Mouse (Mus musculus): ENCODE measurements around the gene Acat2. TPM values are rescaled to one million over a fixed set of nuclear protein-coding genes. Genes with fewer than 3 reads are reported as not detected.

Gene Acat2
- polyA plus RNA-seq (2012; rRNA removed) = 42.8 and 51.3 TPM in 2 replicates

DNA sequence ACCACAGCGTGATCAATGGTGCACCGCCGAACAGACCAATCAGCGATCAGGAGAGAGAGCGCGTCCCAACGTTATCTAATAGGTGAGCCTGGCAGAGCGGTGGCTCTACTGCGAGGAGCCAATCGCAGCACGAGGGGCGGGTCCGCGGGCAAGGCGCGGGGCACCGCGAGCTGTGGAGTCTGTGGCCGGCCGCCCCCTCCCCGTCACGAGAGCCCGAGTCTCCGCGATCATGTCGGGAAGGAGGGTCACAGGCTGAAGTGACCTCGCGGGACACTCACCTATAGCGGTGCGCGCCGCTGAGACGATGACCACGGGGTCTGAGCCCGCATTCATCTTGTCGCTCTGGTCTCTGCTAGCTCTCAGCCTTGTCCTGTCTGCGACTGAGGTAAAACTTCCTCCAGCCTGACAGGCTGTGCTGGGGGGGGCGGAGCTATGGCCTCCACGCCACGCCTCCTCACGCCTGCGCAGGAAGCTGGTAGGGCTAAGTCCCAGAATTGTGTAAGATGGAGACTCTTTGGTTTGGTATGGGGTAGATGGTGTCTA is at the start of gene Acat2:
Gene Acat2 (minus strand): TSS at position 417 of the 543 bp plus-strand sequence.

DNA sequence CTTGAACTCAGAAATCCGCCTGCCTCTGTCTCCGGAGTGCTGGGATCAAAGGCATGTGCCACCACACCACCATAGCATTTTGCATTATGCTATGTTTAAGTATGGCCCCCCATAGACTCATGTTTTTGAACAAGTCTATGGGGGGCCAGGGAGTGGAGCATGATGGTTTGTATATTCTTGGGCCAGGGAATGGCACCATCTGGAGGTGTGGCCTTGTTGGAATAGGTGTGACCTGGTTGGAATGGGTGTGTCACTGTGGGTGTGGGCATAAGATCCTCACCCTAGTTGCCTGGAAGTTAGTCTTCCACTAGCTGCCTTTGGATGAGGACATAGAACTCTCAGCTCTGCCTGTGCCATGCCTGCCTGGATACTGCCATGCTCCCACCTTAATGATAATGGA is 46.0 kb upstream of the Acat2 start, which contains the start of gene Sod2:
Gene Sod2 (plus strand): TSS at position 301 of the 400 bp plus-strand sequence.

GRCm38 (mm10) chr17:12994069-12994468 is 33.5 kb upstream of the Acat2 start, which contains the start of gene Wtap:
Gene Wtap (minus strand): TSS chr17:12994169.

DNA sequence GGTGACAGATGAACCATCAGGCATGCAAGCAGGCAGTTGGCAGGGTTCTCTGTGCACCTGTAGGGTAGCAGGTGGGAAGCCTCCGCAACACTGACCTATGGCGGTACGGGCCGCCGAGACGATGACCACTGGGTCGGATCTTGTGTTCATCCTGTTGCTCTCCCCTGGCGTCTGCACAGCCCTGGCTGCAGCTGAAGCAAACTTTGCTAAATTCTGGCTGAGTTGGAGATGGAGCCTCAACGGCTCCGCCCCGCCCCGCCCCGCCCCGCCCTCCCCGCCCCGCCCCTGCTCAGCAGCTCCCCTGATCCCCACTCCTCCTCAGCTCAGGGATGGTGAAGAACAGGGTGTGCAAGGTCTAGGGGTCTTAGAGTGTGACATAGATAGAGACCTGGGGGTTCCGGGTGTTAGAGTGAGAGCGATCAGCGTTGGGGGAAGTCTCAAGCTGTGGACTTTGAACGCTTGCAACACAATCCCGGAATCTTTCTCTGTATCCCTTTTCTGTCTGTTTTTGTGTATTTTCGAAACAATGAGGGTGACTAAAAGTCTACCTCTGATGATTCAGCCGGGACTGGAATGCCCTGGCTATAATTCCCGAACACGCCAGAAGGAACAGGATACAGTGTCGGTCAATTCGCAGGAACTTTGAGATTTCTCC is 20.3 kb downstream of the Acat2 start, which contains the start of gene Acat3:
Gene Acat3 (minus strand): TSS at position 450 of the 655 bp plus-strand sequence.

DNA sequence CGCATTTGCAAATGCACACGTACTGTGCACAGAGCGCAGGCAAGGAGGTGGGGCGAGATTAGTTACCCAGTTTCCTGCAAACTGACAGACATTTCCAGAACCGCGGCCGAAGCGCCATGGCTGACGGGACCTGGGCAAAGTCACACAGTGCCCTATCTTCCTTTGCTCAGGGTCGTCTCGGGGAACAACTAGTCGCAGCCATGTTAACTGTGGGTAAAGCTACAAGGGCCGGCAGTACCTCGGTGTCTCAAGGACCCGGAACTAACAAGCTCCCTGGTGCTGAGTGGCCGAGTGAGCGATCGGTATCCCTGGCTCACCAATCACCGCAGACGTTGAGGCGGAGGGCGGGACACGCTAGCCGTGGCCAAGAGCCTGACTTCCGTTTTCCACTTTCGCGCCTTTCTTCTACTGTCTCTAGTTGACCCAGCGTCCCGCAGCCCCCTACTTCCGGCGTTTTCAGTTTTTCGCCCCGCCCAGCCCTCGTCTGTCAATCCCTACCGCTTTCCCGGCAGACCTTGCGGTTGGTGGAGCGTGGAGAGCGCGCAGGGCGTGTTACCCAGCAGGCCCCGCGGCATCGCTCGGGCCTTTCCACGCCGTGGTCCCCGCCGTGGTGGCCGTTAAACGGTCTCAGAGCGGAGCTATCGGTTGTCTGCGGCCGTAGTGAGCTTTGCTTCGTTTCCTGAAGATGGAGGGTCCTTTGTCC is 44.5 kb downstream of the Acat2 start, which contains the start of gene Mrpl18:
Gene Mrpl18 (minus strand): TSS at position 465 of the 703 bp plus-strand sequence.

GRCm38 (mm10) chr17:12915488-12915880 is 45.1 kb downstream of the Acat2 start, which contains the start of gene Tcp1:
Gene Tcp1 (plus strand): TSS chr17:12915701.

DNA sequence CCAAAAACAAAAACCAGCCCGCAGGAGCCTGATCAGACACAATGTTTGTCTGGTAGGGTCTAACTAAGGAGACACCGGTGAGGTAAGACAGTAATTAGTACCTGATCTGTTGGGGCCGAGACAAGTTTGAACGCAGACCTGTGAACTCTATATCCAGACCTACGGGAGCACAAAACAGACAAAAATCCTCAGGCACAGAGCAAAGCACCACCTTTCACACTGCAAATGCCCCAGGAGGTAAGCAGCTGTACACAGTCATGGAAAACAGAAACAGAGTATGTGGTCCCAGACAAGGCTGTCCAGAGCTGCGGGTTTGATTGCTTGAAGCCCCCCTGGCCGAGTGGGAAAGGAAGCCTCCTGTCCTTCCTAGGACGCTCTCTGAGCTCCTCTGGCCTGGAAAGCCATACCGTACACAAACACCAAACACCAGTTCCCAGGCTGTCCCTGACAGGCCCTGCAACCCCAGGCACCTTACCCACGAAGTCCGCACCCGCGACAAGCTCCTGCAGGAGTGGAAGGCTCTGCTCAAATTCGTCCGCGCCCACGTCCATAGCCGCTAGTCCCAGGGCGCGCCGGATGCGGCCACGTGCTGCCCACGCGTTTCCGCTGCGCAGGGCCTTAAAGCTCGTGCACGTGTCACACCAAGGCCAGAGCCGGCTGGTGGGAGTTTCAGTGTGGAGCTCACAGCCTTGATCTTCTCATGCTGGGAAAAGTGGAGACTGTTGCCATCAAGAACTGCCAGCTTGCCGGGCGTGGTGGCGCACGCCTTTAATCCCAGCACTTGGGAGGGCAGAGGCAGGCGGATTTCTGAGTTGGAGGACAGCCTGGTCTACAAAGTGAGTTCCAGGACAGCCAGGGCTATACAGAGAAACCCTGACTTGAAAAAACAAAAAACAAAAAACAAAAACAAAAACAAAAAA is 50.9 kb downstream of the Acat2 start, which contains the start of gene Pnldc1:
Gene Pnldc1 (minus strand): TSS at position 870 of the 920 bp plus-strand sequence.

Other genes with a start within 250 kb of the Acat2 start
- gene Igf2r, start 191.1 kb downstream of the Acat2 start, polyA plus RNA-seq (2012; rRNA removed) = 11.6 and 14.6 TPM in 2 replicates
- 0.27 and 0.38 TPM in 2 replicates for gene Mas1, start 92.6 kb downstream of the Acat2 start, polyA plus RNA-seq (2012; rRNA removed)
- gene Mrgprh, start 84.7 kb downstream of the Acat2 start, polyA plus RNA-seq (2012; rRNA removed) = 0.02 TPM in 1 of 2 replicates, not detected in the other
- 0.46 and 0.55 TPM in 2 replicates for gene Pnldc1, start 50.5 kb downstream of the Acat2 start, polyA plus RNA-seq (2012; rRNA removed)
- 70.9 and 77.0 TPM in 2 replicates for gene Tcp1, start 45.0 kb downstream of the Acat2 start, polyA plus RNA-seq (2012; rRNA removed)
- 34.3 and 39.2 TPM in 2 replicates for gene Mrpl18, start 44.4 kb downstream of the Acat2 start, polyA plus RNA-seq (2012; rRNA removed)
- gene Acat3, start 20.1 kb downstream of the Acat2 start, polyA plus RNA-seq (2012; rRNA removed) = 19.5 and 24.5 TPM in 2 replicates
- gene Wtap, start 33.4 kb upstream of the Acat2 start, polyA plus RNA-seq (2012; rRNA removed) = 20.2 and 22.4 TPM in 2 replicates
- gene Sod2, start 46.1 kb upstream of the Acat2 start, polyA plus RNA-seq (2012; rRNA removed) = 153 and 171 TPM in 2 replicates
- gene Gpr31b, start 91.5 kb upstream of the Acat2 start, polyA plus RNA-seq (2012; rRNA removed) = 0.03 TPM in 1 of 2 replicates, not detected in the other
- gene Tcp10b, start 100.4 kb upstream of the Acat2 start, polyA plus RNA-seq (2012; rRNA removed) = 0.04 and 0.06 TPM in 2 replicates
- 0.05 TPM in 2 replicates for gene Unc93a, start 171.1 kb upstream of the Acat2 start, polyA plus RNA-seq (2012; rRNA removed)

Measured in liver, embryonic 18 days (tissue).